Mouse (Mus musculus) CH12.LX (cell line): ENCODE results near the gene Sgms1. TPM values are rescaled to one million over a fixed set of nuclear protein-coding genes. Genes with fewer than 3 reads are reported as not detected.

Experiments
- DNase-seq: peaks from one replicate; pipeline ENCODE4 v3.0.0-alpha.2; 2013; ENCODE audit errors: extremely low read depth
- H3K27ac ChIP-seq: 2 replicates; pipeline ENCODE4 v1.5.1; 2012; ENCODE audit warnings: low read depth, mild to moderate bottlenecking, control low read depth, moderate library complexity; ENCODE audit not compliant: insufficient read depth
- H3K27me3 ChIP-seq: replicated peaks from 2 replicates; pipeline ENCODE3; 2012; ENCODE audit warnings: inconsistent platforms
- H3K36me3 ChIP-seq, 2 experiments: replicated peaks in 1 of 2; 2 replicates each; pipeline versions ENCODE3 to v1.6.1; 2012; ENCODE audit warnings: inconsistent platforms in 1 of 2, low read length in 1 of 2, mild to moderate bottlenecking in 1 of 2, mixed read lengths in 1 of 2, moderate library complexity in 1 of 2; ENCODE audit not compliant: control insufficient read depth in 1 of 2, insufficient read depth in 1 of 2
- H3K4me1 ChIP-seq, 2 experiments: 2 replicates each; pipeline ENCODE4 v1.6.1; 2012; ENCODE audit warnings: inconsistent platforms in 1 of 2, moderate library complexity in 1 of 2; ENCODE audit not compliant: insufficient read depth in 2 of 2, control insufficient read depth in 1 of 2
- H3K4me2 ChIP-seq: 2 replicates; pipeline ENCODE4 v1.6.1; 2012; ENCODE audit warnings: low read depth, mild to moderate bottlenecking, control low read depth; ENCODE audit not compliant: poor library complexity, insufficient read depth, severe bottlenecking
- H3K4me3 ChIP-seq, 3 experiments: fragments of 150-350 bp in 1 of 3; sonication (generic) in 1 of 3; replicated peaks in 1 of 3; 2 replicates each; pipeline versions ENCODE3 to v1.5.1; 2011 to 2012; ENCODE audit warnings: low read depth in 2 of 3, low read length in 2 of 3, mild to moderate bottlenecking in 2 of 3, moderate library complexity in 2 of 3, control low read depth in 1 of 3, improper control_type of control experiment in 1 of 3, inconsistent platforms in 1 of 3, mixed read lengths in 1 of 3; ENCODE audit not compliant: poor library complexity in 1 of 3
- H3K79me2 ChIP-seq: replicated peaks from 2 replicates; pipeline ENCODE4 v1.6.1; 2012; ENCODE audit warnings: mild to moderate bottlenecking, moderate library complexity; ENCODE audit not compliant: control insufficient read depth, poor library complexity, insufficient read depth, severe bottlenecking; ENCODE audit errors: extremely low read depth
- H3K9ac ChIP-seq: 2 replicates; pipeline ENCODE4 v1.6.1; 2012; ENCODE audit warnings: low read depth, mild to moderate bottlenecking, control low read depth, moderate library complexity; ENCODE audit not compliant: insufficient read depth
- H3K9me3 ChIP-seq: replicated peaks from 2 replicates; pipeline ENCODE3; 2012; ENCODE audit warnings: low read length, inconsistent platforms, mixed read lengths
- BHLHE40 ChIP-seq: IDR thresholded peaks from 2 replicates; pipeline ENCODE4 v1.6.1; 2011; ENCODE audit warnings: mild to moderate bottlenecking, low read depth, low read length, improper control_type of control experiment
- E2F4 ChIP-seq: IDR thresholded peaks from 2 replicates; pipeline ENCODE4 v1.6.1; 2011; ENCODE audit warnings: low read depth, low read length, improper control_type of control experiment; ENCODE audit not compliant: insufficient replicate concordance
- HCFC1 ChIP-seq: IDR thresholded peaks from 2 replicates; pipeline ENCODE4 v1.6.1; 2012; ENCODE audit warnings: low read depth, mild to moderate bottlenecking, inconsistent platforms, low read length, improper control_type of control experiment
- JUN ChIP-seq: IDR thresholded peaks from 2 replicates; pipeline ENCODE4 v1.6.1; 2011; ENCODE audit warnings: low read depth, mild to moderate bottlenecking, low read length, improper control_type of control experiment, moderate library complexity; ENCODE audit not compliant: insufficient read depth
- MXI1 ChIP-seq: IDR thresholded peaks from 2 replicates; pipeline ENCODE4 v1.6.1; 2011; ENCODE audit warnings: mild to moderate bottlenecking, low read depth, low read length, improper control_type of control experiment
- MYC ChIP-seq: IDR thresholded peaks from 2 replicates; pipeline ENCODE4 v1.6.1; 2011; ENCODE audit warnings: low read depth, mild to moderate bottlenecking, improper control_type of control experiment, low read length
- NELFE ChIP-seq: IDR thresholded peaks from 2 replicates; pipeline ENCODE4 v1.6.1; 2011; ENCODE audit warnings: low read depth, low read length, improper control_type of control experiment
- NRF1 ChIP-seq: IDR thresholded peaks from 2 replicates; pipeline ENCODE4 v1.6.1; 2014; ENCODE audit warnings: low read depth, mild to moderate bottlenecking, inconsistent platforms, low read length, improper control_type of control experiment, moderate library complexity
- PAX5 ChIP-seq: IDR thresholded peaks from 2 replicates; pipeline ENCODE4 v1.6.1; 2012; ENCODE audit warnings: low read length, inconsistent platforms, mixed read lengths
- SIN3A ChIP-seq: IDR thresholded peaks from 2 replicates; pipeline ENCODE4 v1.6.1; 2012; ENCODE audit warnings: low read length, improper control_type of control experiment, inconsistent platforms
- SMC3 ChIP-seq: IDR thresholded peaks from 2 replicates; pipeline ENCODE4 v1.6.1; 2011; ENCODE audit warnings: low read depth, low read length, improper control_type of control experiment
- TBP ChIP-seq: conservative IDR thresholded peaks from 2 replicates; pipeline ENCODE4 v1.6.1; 2011; ENCODE audit warnings: low read depth, low read length, improper control_type of control experiment
- UBTF ChIP-seq: IDR thresholded peaks from 2 replicates; pipeline ENCODE4 v1.6.1; 2012; ENCODE audit warnings: low read depth, mild to moderate bottlenecking, inconsistent platforms, low read length, improper control_type of control experiment, moderate library complexity
- ZMIZ1 ChIP-seq: IDR thresholded peaks from 2 replicates; pipeline ENCODE4 v1.6.1; 2012; ENCODE audit warnings: low read depth, mild to moderate bottlenecking, inconsistent platforms, low read length, improper control_type of control experiment
- ZNF384 ChIP-seq: IDR thresholded peaks from 2 replicates; pipeline ENCODE4 v1.6.1; 2012; ENCODE audit warnings: low read depth, low read length, improper control_type of control experiment, inconsistent platforms
- dilution Hi-C: fragments of 300-500 bp; cut with MboI; formaldehyde crosslinking; loops from 2 replicates; pipeline ENCODE4 v1.14.3; 2020; ENCODE audit warnings: low sequenced_read_pairs; ENCODE audit not compliant: extremely low pct_unique_long_range_greater_than_20kb, extremely low pct_ligation_motif_present
- in situ Hi-C: fragments of 300-500 bp; cut with MboI; formaldehyde crosslinking; loops from 3 replicates; pipeline ENCODE4 v1.14.3; 2019; ENCODE audit warnings: low sequenced_read_pairs, low pct_ligation_motif_present, low pct_unique_long_range_greater_than_20kb, mixed read lengths
- polyA plus RNA-seq: library from polyadenylated mRNA; unstranded; fragments of >175 nt; gene quantifications from 2 replicates; pipeline ENCODE4 v1.2.1, GENCODE M21; 2012; ENCODE audit warnings: low read depth; ENCODE audit not compliant: insufficient read length
- total RNA-seq, 2 experiments: library from RNA; depleted of rRNA; stranded (reverse); fragments of 300-350 nt in 1 of 2; fragments of >200 nt in 1 of 2; gene quantifications; 2 replicates each; pipeline ENCODE4 v1.2.3; 2012 to 2014

Gene Sgms1
- total and polyA plus RNA-seq, 3 experiments, result 1.4 to 1.8 (median 1.8) TPM

- no peak overlapping the region for H3K9ac ChIP-seq
Measured at GRCm38 (mm10) chr19:32196976-32197819, 192.3 kb downstream of the Sgms1 start.

GRCm38 (mm10) chr19:32196222-32196621, 193.3 kb downstream of the Sgms1 start:
- Histone ChIP-seq H3K9me3 (no peaks in the 10 kb centered on the region), H3K9ac (no peak overlapping the region), H3K79me2 (no peaks in the 10 kb centered on the region), H3K27me3 (no peaks in the 10 kb centered on the region), H3K4me2 (no peak overlapping the region), H3K4me1 (no peaks in the 10 kb centered on the region), H3K27ac (no peak overlapping the region), H3K4me3 (no peak overlapping the region), H3K36me3 (no peaks in the 10 kb centered on the region)
- no peak for DNase-seq
- dilution Hi-C loops, result no loop called here
- in situ Hi-C loops, result no loop called here
- TF ChIP-seq ZNF384 (no peak), UBTF (no peak), BHLHE40 (no peak), TBP (no peak), HCFC1 (no peak), PAX5 (no peak), JUN (no peak), SIN3A (no peak), NRF1 (no peak), ZMIZ1 (no peak), E2F4 (no peak), NELFE (no peak), SMC3 (no peak), MXI1 (no peak), MYC (no peak)

More at GRCm38 (mm10) chr19:32196976-32197819, 192.3 kb downstream of the Sgms1 start:
- H3K27me3 ChIP-seq, result no peaks in the 10 kb centered on the region
- in situ Hi-C loops (no loop called here), dilution Hi-C loops (no loop called here)
- no peak overlapping the region for H3K4me3 ChIP-seq
- H3K27ac ChIP-seq, result no peak overlapping the region
- H3K4me2 ChIP-seq, result no peak overlapping the region
- no peaks in the 10 kb centered on the region for H3K4me1 ChIP-seq
- no peak for DNase-seq
- no peaks in the 10 kb centered on the region for H3K36me3 ChIP-seq
- no peak for TF ChIP-seq NELFE
- H3K79me2 ChIP-seq, result no peaks in the 10 kb centered on the region
- H3K9me3 ChIP-seq, result no peaks in the 10 kb centered on the region
